Mouse (Mus musculus) embryo, embryonic 11 days (tissue): ENCODE measurements around the gene Rpsa.

Experiments
- DNase-seq: peaks from one replicate; pipeline ENCODE4 v3.0.0-alpha.2; 2015

The Rpsa gene

DNA sequence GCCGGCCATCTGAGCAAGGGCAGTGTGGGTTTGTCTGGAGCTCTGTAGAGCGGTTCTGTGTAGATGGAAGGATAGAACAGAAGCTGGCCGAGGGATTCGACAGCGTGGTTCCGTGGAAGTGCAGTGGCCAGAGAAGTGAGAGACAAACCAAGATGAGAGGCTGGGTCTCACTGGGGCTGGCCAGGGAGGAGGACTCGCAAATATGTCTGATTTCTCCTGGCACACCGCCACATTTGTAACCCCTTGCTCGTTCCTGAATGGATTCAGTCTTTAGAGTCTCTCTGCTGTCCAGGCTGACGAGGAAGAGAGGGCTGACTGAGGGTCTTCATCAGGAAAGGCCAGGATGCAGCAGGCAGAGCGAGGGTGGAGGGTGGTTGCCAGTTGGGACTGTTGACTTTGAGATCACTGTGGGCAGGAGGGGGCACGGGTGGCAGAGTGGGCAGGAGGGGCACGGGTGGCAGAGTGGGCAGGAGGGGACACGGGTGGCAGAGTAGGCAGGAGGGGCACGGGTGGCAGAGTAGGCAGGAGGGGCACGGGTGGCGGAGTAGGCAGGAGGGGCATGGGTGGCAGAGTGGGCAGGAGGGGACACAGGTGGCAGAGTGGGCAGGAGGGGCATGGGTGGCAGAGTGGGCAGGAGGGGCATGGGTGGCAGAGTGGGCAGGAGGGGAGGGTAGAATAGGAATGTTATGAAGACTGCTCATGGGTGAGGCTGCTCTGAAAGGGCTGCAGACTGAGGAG is 13.3 kb upstream of the Rpsa start:
- no peak for DNase-seq

DNA sequence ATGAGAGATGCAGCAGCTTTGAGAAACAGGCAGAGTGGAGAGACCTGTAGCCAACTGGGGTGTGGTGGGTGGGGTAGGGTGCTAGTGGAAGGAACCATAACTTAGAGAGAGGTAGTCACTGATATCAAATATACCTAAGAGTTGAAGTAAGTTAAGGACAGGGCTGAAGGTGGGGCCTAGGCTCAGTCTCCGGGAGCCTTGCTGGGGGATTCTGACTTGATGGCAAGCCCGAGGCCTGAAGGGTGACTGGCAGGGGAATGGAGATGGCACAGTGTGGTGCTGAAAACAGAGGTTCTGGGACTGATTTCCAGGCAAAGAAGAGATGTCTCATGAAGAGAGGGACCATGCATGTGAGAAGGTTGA is 12.7 kb upstream of the Rpsa start:
- DNase-seq = no peak

DNA sequence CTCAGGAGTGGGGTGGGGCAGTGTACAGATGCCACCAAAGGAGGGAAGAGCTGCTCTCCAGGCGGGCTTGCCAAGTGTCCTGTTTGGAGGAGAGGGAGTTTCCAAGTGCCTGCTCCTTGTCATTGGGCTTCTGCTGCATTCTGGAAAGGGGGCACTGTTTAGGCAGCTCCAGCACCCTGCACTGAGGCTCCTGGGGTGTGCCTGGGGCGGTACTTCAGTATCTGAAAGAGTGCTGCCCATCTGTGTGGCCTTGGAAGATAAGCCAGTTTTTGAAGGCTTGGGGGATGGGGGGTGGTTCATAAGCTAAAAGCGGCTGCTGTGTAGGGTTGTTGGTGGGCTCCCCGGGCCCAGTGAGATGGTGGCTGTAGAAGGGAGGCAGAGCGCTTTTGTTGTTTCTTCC is 11.9 kb upstream of the Rpsa start:
- no peak for DNase-seq

DNA sequence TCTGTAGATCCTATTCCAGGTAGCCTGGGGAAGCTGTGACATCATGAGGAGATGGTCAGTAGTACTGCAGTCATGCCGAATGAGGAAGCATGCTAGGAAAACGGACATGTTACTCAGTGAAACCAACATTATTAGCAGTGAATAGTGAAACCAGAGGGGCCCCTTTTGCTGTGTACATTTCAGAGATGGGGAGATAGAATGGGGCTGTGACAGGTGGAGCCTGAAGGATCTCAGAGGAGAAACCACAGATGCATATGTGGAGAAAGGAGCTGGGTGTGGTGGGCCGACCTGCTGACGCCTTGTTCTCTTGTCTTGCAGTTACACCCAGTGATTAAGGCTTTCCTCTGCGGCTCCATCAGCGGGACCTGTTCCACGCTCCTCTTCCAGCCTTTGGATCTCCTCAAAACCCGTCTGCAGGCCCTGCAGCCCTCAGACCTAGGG is 11.3 kb upstream of the Rpsa start:
- no peak for DNase-seq

DNA sequence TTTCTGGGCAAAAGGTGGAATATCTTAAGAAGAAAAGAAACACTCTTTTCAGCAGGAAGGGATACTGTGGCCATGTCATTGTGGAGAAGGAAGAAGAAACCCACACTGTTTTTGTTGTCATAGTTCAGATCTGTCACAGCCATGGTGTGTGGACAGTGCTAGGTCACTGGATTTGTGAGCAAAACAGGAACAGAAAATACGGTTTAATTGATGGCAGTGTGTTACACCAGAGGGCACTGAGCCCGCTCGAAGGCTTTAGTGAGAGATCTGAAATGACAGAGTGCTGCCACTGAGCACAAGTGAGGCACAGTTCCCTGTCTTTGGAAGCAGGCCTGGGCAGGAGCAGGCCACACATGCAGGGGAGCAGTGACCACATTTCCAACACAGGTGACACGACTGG is 9.3 kb upstream of the Rpsa start:
- DNase-seq = no peak

DNA sequence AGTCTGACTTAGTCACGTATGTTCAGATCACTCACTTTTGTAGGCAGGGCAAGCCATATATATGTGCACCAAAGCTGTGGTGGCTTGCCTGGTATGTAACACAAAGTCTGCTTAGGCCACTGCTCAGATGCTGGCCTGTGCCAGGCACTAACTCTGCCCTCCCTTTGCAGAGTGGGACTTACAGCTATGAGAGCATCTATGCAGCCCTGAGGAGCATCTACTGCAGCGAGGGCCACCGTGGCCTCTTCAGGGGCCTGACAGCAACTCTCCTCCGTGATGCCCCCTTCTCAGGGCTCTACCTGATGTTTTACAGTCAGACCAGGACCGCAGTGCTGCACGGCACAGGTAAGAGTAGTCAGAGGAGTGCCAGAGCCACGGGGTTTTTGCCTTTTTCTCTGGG is 7.0 kb upstream of the Rpsa start:
- no peak for DNase-seq

DNA sequence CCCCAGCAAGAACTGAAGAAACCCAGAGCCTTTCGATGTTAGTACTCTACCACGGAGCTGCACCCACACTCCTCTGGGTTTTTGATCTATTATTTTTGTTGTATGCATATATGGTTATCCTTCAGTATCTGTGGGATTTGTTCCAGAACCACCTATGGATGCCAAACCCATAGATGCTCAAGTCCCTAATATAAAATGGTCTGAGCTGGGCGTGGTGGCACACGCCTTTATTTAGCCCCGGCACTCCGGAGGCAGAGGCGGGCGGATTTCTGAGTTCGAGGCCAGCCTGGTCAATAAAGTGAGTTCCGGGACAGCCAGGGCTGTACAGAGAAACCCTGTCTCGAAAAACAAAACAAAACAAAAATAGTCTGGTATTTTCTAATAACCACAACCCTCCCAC is 621 bp upstream of the Rpsa start:
- peak; percentile 7 for DNase-seq

DNA sequence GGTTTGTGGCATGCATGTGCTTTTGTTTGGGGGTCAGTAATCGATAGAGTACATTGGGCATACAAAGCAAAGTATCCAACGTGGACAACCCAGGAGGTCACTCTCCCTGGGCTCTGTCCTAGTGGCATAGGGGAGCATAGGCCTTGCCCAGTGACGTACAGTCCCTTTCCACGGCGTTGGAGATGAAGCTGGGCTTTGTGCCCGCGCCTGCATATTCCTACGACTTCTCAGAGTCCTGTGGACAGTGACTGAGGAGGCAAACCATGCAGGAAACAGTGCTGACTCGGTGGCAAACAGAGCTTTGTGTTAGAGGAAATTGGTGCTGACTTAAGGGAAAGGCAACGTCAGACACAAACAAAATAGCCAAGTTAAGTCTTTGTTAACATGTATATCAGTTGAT is 1.8 kb downstream of the Rpsa start:
- no peak for DNase-seq

DNA sequence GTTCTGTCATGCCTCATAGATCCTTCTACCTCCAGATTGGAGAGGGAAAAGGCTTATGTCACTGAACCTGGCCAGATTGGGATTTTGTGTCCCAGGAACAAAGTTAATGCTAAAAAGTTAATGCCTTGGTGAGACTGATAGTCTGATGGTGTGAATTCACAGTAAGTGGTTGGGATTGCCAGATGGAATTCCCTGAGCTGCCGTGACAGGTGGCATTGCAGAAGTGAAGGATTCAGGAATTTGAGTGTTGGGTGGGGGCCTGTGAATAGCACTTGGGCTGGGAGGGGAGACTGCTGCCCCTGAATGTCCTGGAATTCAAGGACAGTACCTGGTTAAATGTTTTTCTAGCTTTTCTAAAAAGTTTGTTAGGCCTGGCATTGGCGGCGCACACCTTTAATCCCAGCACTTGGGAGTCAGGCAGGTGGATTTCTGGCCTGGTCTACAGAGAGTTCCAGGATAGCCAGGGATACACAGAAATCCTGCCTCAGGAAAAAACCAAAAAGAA is 4.3 kb downstream of the Rpsa start:
- no peak for DNase-seq

DNA sequence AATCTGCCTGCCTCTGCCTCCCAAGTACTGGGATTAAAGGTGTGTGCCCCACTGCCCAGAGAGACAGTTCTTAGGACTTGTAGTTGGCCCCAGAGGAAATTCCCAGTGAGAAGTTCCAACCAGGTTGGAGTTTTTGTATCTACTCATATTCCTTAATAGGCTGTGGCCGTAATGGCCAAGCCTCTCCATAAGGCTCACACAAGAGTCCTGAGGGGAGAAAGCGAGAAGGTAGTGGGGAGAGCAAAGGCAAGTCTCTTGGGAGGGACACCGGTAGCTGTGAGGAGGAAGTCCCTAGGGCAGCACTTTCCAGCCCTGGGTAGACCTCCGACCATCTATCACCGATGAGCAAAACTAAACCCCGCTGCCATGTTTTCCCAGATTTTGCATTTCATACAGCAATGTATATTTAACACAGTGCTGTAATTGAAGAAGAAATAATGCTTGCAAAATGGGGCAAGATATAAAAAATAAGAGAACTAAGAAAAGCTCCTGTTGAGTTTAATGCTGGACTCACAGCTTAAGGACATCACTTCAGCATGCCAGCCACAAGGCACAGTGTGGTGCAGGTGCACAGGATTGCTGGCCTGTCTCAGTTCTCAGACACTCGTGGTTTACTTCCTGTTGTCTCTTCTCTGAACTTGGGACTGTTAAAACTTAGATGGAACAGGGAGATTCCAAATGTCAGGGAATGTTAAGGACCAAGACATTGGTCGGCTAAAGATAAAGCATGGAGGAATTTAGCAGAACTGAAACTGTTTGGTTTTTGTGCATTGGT is 5.7 kb downstream of the Rpsa start:
- DNase-seq = peak; percentile 37

DNA sequence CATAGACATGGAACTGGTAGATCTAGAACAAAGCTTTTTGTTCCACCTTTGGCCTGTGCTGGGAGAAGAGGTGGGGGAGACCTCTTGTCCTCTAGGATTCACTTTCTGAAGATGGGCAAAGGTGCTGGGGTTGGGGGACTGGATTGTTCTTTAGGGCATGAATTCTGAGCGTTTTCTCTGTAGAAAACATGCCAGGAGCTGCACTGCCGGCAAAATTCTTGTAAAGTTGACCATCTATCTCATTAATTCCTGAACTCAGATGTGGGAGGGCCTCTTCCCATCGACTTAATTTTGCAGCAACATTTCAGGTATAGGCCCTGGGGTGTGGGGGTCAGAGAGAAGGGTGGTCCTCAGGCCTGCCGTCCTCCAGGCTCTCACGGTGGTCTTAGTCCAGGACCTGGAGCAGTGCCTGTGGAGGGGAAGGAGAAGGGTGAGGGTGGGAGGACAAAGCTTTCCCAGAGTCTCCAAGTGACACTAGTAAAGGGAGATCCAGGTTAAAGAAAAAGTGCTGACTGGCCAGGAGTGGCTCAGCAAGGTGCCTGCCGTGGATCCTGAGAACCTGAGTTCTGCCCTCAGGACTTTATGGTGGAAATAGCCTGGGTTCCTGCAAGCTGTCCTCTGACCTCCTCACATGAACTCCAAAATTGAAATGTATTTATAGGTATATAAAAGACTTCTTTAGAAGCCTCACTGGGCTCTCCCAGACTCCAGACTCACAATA is 6.4 kb downstream of the Rpsa start:
- no peak for DNase-seq

DNA sequence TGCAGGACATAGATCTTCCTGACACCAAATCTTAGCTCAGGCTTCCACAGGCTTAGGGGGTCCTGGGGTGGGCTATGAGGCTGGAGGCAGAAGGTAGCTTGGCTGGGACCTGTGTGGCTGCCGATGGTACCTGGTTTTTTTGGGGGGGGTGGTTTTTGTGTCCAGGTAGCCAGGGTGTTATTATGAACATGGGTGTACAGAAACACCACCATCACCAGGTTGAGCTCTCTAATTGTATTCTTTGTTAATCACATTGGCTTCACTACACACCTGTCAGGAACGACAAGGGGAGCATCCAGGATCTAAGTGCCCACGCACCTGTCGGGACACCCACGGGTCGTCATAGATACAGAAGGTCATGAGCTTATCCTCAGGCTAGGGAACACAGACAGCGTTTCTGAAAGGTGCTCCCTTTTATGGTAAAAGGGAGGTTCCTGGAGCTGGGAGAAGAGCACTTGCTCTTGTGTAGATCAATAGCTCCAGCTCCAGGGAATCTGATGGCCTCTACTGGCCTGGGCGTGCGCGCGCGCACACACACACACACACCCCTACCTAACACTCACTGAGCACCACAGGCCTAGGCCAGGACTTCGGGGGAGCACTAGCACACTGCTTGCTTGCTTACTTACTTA is 7.2 kb downstream of the Rpsa start:
- no peak for DNase-seq

DNA sequence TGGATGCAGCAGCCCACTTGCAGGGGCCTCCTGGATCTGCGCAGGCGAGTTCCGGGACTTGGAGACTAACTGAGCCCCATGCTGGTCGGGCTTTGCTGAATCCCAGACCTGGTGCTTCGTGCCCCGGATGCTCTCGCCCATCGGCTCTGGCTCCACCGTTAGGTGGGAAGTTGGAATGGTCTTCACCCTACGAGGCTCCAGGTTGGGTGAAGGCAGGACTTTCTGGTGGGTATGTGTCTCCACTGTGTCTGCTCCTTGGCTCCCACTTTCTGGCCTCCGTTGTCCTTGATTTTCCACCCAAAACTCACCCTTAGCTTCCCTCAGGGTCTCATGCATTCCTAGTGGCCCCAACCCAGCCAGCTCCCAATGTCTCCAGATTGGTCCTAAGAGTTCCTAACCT is 8.0 kb downstream of the Rpsa start:
- DNase-seq = no peak

DNA sequence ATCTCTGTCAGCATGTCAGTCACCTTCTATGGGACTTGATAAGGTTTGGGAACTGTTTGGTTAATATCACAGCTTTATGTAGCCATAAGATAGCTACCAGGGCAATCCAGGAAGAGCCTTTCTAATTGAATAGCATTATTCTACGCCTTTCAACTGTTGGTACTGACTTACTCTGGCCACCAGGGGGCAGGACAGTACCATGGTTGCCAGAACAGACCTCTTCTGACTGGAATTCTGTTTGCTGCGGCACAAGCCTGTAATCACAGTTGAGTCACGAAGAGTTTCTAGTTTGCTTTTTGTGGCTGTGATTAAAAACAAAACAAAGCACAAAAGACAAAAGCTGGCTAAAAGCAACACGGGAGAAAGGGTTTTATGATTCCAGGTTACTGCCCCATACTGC is 13.2 kb downstream of the Rpsa start:
- DNase-seq = peak; percentile 81

DNA sequence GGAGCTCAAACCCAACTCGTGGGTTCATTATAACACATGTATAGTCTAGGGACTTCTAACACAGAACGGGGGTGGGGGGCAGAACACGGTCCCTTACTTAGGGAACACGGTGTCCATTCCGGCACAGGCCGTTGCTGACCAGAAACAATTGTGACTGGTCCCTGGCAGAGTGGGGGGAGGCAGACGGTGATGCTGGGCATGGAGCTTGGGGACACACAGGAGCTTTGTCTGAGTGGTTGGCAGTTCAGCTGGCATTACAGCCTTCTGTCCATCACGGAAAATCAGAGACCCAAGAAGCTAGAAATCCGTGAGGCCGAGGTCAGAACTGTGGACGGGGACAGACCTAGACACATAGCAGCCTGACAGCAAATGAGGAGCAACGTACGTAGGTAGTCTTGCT is 17.0 kb downstream of the Rpsa start:
- no peak for DNase-seq

DNA sequence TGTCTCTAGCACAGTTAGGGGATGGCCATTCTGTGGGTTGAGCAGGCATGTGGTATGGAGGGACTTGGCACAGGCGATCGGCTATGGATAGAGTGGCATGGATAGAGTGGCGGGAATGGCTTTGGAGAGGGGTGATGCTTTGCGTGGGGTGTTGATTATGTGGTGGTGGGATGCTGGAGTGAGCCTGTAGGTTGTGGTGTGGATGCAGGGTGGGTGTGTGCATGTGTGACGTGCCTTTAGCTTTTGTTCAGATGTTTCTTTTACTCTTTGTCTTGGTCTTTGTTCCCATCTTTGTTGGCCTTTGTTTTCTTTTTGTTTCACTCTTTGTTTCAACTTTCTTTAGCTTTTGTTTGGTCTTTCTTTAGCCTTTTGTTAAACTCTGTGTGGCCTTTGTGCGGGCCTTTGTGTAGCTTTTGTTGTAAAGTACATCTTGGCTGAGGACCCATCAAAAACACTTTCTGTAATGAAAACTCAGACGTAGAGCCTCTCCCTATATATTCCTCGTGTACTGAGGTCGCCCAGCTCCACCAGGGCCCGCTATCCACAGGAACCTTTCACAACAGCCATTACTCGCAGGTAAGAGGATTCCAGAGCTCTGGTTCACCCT is 21.8 kb downstream of the Rpsa start, which contains the start of gene Mobp:
Mobp (plus strand) TSS at position 486 of the 607 bp plus-strand sequence.
- DNase-seq = no peak

DNA sequence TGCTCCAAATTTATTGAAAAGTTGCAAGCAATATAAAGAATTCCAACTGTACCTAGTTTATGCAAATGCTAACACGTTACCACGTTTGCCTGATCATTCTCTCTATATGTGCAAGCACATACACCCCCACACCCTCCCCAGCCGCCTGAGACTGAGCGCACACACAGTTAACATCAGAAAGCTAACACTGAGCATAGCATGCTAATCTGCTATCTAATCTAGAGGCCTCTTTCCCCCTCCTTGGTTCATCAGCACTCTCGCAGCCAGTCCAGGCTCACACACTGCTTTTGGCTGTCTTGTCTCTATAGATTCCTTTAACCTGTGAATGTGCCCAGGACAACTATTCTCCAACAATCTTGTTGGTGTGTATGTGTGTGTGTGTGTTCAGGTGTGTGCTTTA is 23.7 kb downstream of the Rpsa start:
- no peak for DNase-seq

DNA sequence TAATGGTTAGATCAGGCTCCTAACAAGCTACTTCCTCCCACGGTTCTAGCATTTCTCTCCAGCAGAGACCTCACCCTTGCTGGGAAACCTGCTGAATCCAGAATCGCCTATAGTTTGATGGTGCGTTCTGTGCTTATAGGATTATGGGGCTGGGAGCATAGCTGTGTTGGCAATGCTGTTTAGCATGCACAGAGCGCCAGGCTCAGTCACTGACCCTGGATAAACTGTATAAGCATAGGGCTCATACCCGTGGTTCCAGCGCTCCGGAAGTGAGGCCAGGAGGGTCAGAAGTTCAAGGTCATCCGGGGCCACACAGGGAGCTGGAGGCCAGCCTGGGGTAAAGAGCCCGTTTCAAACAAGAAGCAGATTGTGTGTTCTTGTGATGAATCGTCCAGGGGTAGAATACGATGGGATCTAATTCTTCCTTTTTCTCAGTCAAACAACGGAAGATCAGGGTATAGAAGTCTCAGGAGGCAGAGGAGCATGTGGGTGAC is 24.5 kb downstream of the Rpsa start:
- no peak for DNase-seq

DNA sequence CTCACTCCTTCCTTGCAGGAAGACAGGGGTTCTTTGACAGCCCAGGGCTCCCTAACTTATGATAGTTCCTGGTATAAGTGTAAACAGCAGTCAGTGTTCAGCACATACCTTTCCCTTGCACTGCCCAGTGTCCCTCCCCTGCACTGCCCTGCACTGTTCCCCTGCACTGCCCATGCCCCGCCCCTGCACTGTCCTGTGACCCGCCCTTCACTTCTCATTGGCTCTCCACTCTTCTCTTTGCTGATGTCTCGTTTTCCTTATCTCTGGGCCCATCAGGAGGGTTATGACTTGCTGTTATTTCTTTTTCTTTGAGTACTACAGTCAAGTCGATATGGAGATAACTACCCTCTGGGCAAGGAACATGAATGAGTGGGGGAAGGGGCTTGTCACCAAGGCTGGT is 30.6 kb downstream of the Rpsa start:
- DNase-seq = no peak

DNA sequence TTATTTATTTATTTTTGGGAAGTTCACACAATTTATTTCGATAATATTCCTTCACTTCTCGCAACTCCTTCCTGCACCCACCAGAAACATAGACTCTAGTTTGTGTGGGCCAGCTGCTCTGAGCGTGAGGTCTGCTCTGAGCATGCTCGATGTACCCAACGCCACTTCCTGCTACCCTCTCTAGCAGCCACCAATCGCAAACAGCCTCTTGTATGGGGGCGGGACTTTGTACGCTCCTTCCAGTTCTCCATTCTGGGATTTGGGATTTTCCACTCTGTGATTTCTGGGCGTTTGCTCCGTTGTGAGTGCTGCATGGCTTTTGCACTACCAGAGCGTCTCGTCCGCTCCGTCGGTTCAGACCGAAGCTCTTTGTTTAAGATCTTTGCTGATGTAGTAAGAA is 36.4 kb downstream of the Rpsa start:
- no peak for DNase-seq

DNA sequence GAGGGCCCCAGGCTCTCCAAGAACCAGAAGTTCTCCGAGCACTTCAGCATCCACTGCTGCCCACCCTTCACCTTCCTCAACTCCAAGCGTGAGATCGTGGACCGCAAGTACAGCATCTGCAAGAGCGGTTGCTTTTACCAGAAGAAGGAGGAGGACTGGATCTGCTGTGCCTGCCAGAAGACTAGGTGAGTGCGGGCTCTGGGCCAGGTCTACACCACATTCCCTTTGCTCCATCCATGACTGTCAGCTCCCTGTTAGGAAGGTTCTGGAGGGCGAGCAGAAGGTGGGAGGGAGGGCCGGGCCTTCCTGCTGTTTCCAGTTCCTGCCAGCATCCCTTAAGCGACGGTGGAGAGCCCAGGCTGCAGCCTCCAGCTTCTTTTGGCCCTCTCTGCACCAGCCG is 40.3 kb downstream of the Rpsa start:
- no peak for DNase-seq

DNA sequence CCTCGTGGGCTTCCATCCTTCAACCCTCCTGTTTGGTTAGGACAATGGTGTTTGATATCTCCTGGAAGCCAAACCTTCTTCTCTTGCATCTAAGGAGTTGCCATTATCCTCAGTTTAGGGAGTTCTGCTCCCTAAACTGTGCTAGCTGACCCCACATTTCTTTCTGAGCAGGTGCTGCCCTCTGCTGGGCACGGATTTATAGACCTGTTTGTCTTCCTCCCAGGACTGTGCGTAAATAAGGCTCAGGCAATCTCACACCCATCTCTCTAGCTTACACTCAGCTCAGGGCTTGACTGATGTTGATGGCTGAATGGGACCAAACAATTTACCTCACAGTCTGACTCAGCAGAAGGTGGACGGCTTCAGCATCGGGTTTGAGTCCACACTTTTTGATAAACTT is 43.8 kb downstream of the Rpsa start:
- peak; percentile 69 for DNase-seq
